Mouse (Mus musculus): Measurements from ENCODE around the gene Git2. TPM values are rescaled to one million over a fixed set of nuclear protein-coding genes. Genes with fewer than 3 reads are reported as not detected.

Gene Git2
- polyA plus RNA-seq, 1 experiment from 2014 or later = 41.2 TPM

DNA sequence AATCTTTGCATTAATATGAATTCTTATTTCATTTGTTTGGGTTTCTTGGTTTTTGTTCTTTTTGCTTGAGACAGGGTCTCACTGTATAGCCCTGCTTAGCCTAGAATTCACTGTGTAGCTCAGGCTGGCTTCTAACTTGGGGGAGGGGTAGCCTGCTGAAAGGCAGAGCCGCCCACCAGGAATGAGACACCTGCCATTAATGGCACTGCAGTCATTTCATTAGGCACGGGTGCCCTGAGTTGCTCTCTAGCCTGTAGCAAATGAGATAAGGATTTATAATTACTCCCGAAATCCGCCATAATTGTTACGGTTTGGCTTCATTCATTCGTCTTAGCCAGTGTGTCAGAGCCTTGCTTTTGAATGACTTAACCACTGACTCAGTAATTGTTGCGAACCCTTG, 857 bp upstream of the Git2 start:
- no peaks in the 10 kb centered on the region for H3K27me3 ChIP-seq (ENCODE audit: control insufficient read depth, insufficient read depth, low read length)
- 73% methylated on average over 7 of the region's 7 CpGs for WGBS
- ATAC-seq (ENCODE audit: insufficient number of reproducible peaks, insufficient read depth, low FRiP score, low read depth) = no peak
- H3K36me3 ChIP-seq (ENCODE audit: control insufficient read depth, insufficient read depth, low read length) = no peaks in the 10 kb centered on the region
- no peak overlapping the region for H3K27ac ChIP-seq (ENCODE audit: low read length)
- peaks cover 20% of the 10 kb centered on the region for H3K4me1 ChIP-seq (ENCODE audit: control insufficient read depth, insufficient read depth, low read length)
- no peaks in the 10 kb centered on the region for H3K9me3 ChIP-seq (ENCODE audit: control insufficient read depth, low read depth, low read length)
- peak overlapping the region; percentile 99 for H3K4me3 ChIP-seq (ENCODE audit: low read depth, low read length)
- peak overlapping the region; percentile 97 for H3K4me2 ChIP-seq (replicated peaks; ENCODE audit: low read depth, low read length)
- no peak overlapping the region for H3K9ac ChIP-seq (replicated peaks; ENCODE audit: low read depth, low read length)

DNA sequence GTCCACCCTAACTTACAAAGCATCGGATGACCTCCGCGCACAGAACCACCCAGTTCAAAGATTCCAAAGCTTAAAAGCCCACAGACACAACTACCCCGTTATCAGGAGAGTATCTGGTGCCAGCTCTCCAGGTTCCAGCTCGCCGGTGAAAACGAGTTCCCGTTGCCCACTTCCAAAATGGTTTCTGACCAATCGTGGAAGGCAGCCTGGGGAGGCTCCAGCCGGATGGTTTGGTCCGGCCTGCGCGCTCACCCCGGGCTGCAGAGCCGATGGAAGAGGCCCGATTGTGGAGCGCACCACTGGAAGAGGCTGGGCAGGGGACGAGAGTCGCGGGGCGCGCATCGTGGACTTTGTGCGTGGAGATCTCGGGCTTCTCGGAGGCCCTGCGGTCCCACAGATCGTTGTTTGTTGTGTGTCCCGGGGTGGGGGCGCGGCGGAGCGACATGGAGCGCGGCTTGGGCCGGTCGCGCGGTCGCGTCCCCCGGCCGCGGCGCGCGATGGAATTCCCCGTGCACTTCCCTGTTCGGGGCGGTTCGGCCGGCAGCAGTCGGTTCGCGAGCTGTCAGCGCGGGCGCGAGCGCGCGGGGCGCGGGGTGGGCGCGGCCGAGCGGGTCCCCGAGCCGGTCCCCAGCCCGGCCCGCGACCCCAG, 790 bp downstream of the Git2 start, which contains the start of gene Ankrd13a:
Gene Ankrd13a (plus strand): TSS at position 275 of the 649 bp plus-strand sequence.
- Histone ChIP-seq H3K36me3 (ENCODE audit: control insufficient read depth, insufficient read depth, low read length) (no peaks in the 10 kb centered on the region), H3K4me2 (replicated peaks; ENCODE audit: low read depth, low read length) (peak within 1 kb of the TSS; percentile 97), H3K27ac (ENCODE audit: low read length) (peak within 1 kb of the TSS; percentile 86), H3K9me3 (ENCODE audit: control insufficient read depth, low read depth, low read length) (no peaks in the 10 kb centered on the region), H3K9ac (replicated peaks; ENCODE audit: low read depth, low read length) (peak within 1 kb of the TSS; percentile 81), H3K4me1 (ENCODE audit: control insufficient read depth, insufficient read depth, low read length) (peaks cover 20% of the 10 kb centered on the region), H3K27me3 (ENCODE audit: control insufficient read depth, insufficient read depth, low read length) (no peaks in the 10 kb centered on the region), H3K4me3 (ENCODE audit: low read depth, low read length) (peak within 1 kb of the TSS; percentile 99)
- peak; percentile 85 for ATAC-seq (ENCODE audit: insufficient number of reproducible peaks, insufficient read depth, low FRiP score, low read depth)
- under 1% methylated on average over 66 of the region's 73 CpGs for WGBS

DNA sequence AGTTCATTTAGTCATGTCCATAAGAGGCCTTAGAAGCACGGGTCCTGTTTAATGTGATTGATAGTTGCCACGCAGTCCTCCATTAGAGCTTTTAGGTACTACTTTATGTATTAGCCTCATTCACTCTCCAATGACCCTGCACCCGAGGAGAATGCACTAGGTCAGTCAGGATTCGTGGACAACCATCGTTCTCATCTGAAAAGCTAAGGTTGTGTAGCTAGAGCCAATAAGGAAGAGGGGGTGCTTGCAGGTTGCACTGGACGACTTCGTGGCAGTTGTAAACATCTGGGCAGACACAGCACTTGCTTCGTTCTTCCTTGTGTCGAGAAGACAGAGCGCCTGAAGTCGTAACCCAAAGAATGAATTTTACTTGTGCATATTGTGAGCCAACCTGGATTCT, 1.5 kb downstream of the Git2 start:
- H3K27ac ChIP-seq (ENCODE audit: low read length) = peak overlapping the region; percentile 74
- peak overlapping the region; percentile 97 for H3K4me2 ChIP-seq (replicated peaks; ENCODE audit: low read depth, low read length)
- no peaks in the 10 kb centered on the region for H3K36me3 ChIP-seq (ENCODE audit: control insufficient read depth, insufficient read depth, low read length)
- H3K27me3 ChIP-seq (ENCODE audit: control insufficient read depth, insufficient read depth, low read length) = no peaks in the 10 kb centered on the region
- peak overlapping the region; percentile 81 for H3K9ac ChIP-seq (replicated peaks; ENCODE audit: low read depth, low read length)
- H3K4me1 ChIP-seq (ENCODE audit: control insufficient read depth, insufficient read depth, low read length) = peaks cover 20% of the 10 kb centered on the region
- H3K9me3 ChIP-seq (ENCODE audit: control insufficient read depth, low read depth, low read length) = no peaks in the 10 kb centered on the region
- no peak for ATAC-seq (ENCODE audit: insufficient number of reproducible peaks, insufficient read depth, low FRiP score, low read depth)
- H3K4me3 ChIP-seq (ENCODE audit: low read depth, low read length) = peak overlapping the region; percentile 99
- 1% methylated on average over 11 of the region's 11 CpGs for WGBS

GRCm38 (mm10) chr5:114773211-114773710, 2.1 kb downstream of the Git2 start:
- peak overlapping the region; percentile 81 for H3K9ac ChIP-seq (replicated peaks; ENCODE audit: low read depth, low read length)
- no peaks in the 10 kb centered on the region for H3K36me3 ChIP-seq (ENCODE audit: control insufficient read depth, insufficient read depth, low read length)
- H3K9me3 ChIP-seq (ENCODE audit: control insufficient read depth, low read depth, low read length) = no peaks in the 10 kb centered on the region
- no peaks in the 10 kb centered on the region for H3K27me3 ChIP-seq (ENCODE audit: control insufficient read depth, insufficient read depth, low read length)
- peak overlapping the region; percentile 97 for H3K4me2 ChIP-seq (replicated peaks; ENCODE audit: low read depth, low read length)
- H3K4me1 ChIP-seq (ENCODE audit: control insufficient read depth, insufficient read depth, low read length) = peaks cover 20% of the 10 kb centered on the region
- under 1% methylated on average over 50 of the region's 52 CpGs for WGBS
- H3K27ac ChIP-seq (ENCODE audit: low read length) = peak overlapping the region; percentile 74
- peak overlapping the region; percentile 99 for H3K4me3 ChIP-seq (ENCODE audit: low read depth, low read length)
- peak; percentile 83 for ATAC-seq (ENCODE audit: insufficient number of reproducible peaks, insufficient read depth, low FRiP score, low read depth)

DNA sequence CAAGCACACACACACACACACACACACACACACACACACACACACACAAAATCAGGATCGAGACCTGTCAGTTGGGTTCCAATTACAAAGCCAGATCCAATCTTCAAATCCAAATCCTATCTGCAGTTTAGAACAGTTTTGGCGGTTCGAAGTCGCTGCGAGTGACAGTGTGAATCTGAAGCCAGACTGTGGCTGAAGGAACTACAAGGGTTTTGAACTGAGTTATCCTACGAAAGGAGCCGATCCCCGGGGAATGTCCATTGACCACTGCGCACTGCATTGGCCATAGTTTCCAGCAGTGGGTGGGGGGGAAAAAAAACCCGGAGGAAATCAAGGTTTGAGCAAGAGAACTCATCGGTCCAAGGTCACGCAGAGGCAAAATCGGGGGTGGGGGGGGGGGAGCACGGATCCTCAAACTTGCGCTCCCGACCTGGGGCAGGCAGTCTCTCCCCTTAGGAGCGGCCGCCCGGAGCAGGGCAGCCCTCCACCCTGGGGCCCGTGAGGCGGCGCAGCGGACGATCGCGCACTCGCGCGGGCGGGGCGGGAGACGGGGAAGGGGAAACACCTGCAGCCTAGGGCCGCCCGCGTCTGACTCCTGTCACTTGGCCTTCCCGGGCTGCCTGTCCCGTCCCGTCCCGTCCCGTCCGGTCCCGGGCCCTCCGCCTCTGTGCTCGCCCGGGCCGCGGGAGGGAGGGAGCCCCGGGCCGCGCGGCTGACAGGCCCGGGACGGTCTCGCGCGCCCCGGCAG, 2.7 kb downstream of the Git2 start:
- Histone ChIP-seq H3K27me3 (ENCODE audit: control insufficient read depth, insufficient read depth, low read length) (no peaks in the 10 kb centered on the region), H3K27ac (ENCODE audit: low read length) (peak overlapping the region; percentile 74), H3K4me1 (ENCODE audit: control insufficient read depth, insufficient read depth, low read length) (peaks cover 20% of the 10 kb centered on the region), H3K4me2 (replicated peaks; ENCODE audit: low read depth, low read length) (peak overlapping the region; percentile 97), H3K36me3 (ENCODE audit: control insufficient read depth, insufficient read depth, low read length) (no peaks in the 10 kb centered on the region), H3K9me3 (ENCODE audit: control insufficient read depth, low read depth, low read length) (no peaks in the 10 kb centered on the region), H3K4me3 (ENCODE audit: low read depth, low read length) (peak overlapping the region; percentile 99), H3K9ac (replicated peaks; ENCODE audit: low read depth, low read length) (peak overlapping the region; percentile 76)
- under 1% methylated on average over 40 of the region's 57 CpGs for WGBS
- peak; percentile 38 for ATAC-seq (ENCODE audit: insufficient number of reproducible peaks, insufficient read depth, low FRiP score, low read depth)

DNA sequence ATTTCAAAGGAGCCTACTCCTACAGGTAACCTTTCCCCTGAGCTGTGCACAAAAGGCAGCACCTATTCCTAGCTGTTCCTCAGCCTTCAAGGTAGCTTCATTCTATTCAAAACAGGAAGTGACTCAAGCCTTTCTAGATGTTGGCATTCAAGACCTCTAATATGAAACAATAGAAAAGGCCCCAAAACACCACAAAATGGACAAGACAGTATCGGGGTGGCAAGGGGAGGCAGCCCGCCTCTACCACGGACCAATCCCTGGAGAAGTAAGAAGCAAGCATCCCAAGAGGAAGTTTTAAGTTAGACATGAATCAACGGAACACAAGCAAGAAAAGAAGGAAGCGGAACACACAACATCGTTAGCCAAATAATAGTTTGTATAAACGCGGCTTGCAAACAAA, 3.5 kb downstream of the Git2 start:
- Histone ChIP-seq H3K9ac (replicated peaks; ENCODE audit: low read depth, low read length) (no peak overlapping the region), H3K4me3 (ENCODE audit: low read depth, low read length) (peak overlapping the region; percentile 99), H3K27ac (ENCODE audit: low read length) (no peak overlapping the region), H3K4me1 (ENCODE audit: control insufficient read depth, insufficient read depth, low read length) (peaks cover 20% of the 10 kb centered on the region), H3K9me3 (ENCODE audit: control insufficient read depth, low read depth, low read length) (no peaks in the 10 kb centered on the region), H3K36me3 (ENCODE audit: control insufficient read depth, insufficient read depth, low read length) (no peaks in the 10 kb centered on the region), H3K4me2 (replicated peaks; ENCODE audit: low read depth, low read length) (peak overlapping the region; percentile 97), H3K27me3 (ENCODE audit: control insufficient read depth, insufficient read depth, low read length) (no peaks in the 10 kb centered on the region)
- no peak for ATAC-seq (ENCODE audit: insufficient number of reproducible peaks, insufficient read depth, low FRiP score, low read depth)
- 78% methylated on average over 8 of the region's 8 CpGs for WGBS

- Histone ChIP-seq H3K4me3 (ENCODE audit: low read depth, low read length) (no peak overlapping the region), H3K9me3 (ENCODE audit: control insufficient read depth, low read depth, low read length) (no peaks in the 10 kb centered on the region), H3K27me3 (ENCODE audit: control insufficient read depth, insufficient read depth, low read length) (no peaks in the 10 kb centered on the region), H3K4me2 (replicated peaks; ENCODE audit: low read depth, low read length) (no peak overlapping the region), H3K9ac (replicated peaks; ENCODE audit: low read depth, low read length) (no peak overlapping the region), H3K27ac (ENCODE audit: low read length) (no peak overlapping the region), H3K4me1 (ENCODE audit: control insufficient read depth, insufficient read depth, low read length) (peaks cover 7% of the 10 kb centered on the region; the same call in 1 of the 2 replicates), H3K36me3 (ENCODE audit: control insufficient read depth, insufficient read depth, low read length) (peaks cover 10% of the 10 kb centered on the region; the same call in 1 of the 2 replicates)
- WGBS = 91% methylated on average over 8 of the region's 8 CpGs
- ATAC-seq (ENCODE audit: insufficient number of reproducible peaks, insufficient read depth, low FRiP score, low read depth) = no peak
These were observed 5.5 kb downstream of the Git2 start for GRCm38 (mm10) chr5:114769786-114770185.

DNA sequence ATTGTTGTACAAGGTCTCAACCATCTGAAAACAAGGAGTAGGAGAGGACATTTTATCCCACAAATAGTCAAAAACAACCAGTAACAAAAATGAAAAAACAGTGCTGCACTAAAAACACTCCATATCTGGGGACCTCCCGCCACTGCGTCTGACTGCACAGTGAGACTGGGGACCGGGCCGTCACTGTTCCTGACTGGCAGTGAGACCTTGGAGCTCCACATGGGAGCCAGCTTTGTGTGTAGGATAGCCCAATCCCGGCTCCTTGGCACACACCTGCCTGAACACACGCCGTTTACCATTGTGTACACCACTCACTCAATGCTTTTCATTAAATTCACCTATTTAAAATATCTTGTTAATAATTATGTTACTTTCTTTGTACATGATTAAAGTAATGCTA, 8.1 kb downstream of the Git2 start:
- H3K4me2 ChIP-seq (replicated peaks; ENCODE audit: low read depth, low read length) = no peak overlapping the region
- no peaks in the 10 kb centered on the region for H3K27me3 ChIP-seq (ENCODE audit: control insufficient read depth, insufficient read depth, low read length)
- peaks cover 3% of the 10 kb centered on the region; the same call in 1 of the 2 replicates for H3K4me1 ChIP-seq (ENCODE audit: control insufficient read depth, insufficient read depth, low read length)
- WGBS = 92% methylated on average over 7 of the region's 7 CpGs
- H3K27ac ChIP-seq (ENCODE audit: low read length) = no peak overlapping the region
- H3K9ac ChIP-seq (replicated peaks; ENCODE audit: low read depth, low read length) = no peak overlapping the region
- H3K9me3 ChIP-seq (ENCODE audit: control insufficient read depth, low read depth, low read length) = no peaks in the 10 kb centered on the region
- no peak for ATAC-seq (ENCODE audit: insufficient number of reproducible peaks, insufficient read depth, low FRiP score, low read depth)
- no peak overlapping the region for H3K4me3 ChIP-seq (ENCODE audit: low read depth, low read length)
- peaks cover 20% of the 10 kb centered on the region for H3K36me3 ChIP-seq (ENCODE audit: control insufficient read depth, insufficient read depth, low read length)
